Mouse (Mus musculus): Measurements from ENCODE around the gene Olfr923. TPM values are rescaled to one million over a fixed set of nuclear protein-coding genes. Genes with fewer than 3 reads are reported as not detected.

Gene Olfr923
- total RNA-seq (2014; rRNA removed): not detected in 2 replicates
- polyA plus RNA-seq (2015; fragmentation: Nextera tagmentation; extraction: Ambion mirVana): not detected in 2 replicates

DNA sequence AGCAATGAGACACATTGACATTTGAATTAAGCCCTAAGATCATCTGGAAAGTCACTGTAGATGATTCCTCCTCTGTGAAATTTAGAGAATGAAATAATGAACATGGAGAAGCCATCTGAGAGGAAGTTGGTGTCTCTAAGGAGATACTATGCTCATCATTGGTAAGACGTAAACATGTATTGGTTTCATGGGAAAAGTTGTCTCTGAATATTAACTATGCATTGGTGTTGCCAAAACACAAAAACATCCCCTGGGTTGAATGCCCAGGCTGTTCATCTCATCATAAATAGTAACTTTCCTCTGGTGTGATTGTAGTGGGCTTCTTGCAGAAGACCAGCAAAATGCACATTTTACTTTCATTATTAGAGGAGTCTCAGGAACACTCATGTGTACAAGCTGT lies at the start of gene Olfr923:
Gene Olfr923, plus strand, starts transcription at position 301 of the 400 bp plus-strand sequence.
- no peak for ATAC-seq
- DNase-seq (ENCODE audit: low spot score): no peak
- H3K9me3 ChIP-seq (ENCODE audit: low read length): no peaks in the 10 kb centered on the region
- no peak for TF ChIP-seq CTCF (IDR thresholded peaks at IDR 0.05; ENCODE audit: low read depth)
- no peaks in the 10 kb centered on the region for H3K36me3 ChIP-seq (ENCODE audit: insufficient read depth, low read length)
- no peak within 1 kb of the TSS for H3K27ac ChIP-seq
- H3K4me1 ChIP-seq (ENCODE audit: insufficient read depth, low read length): no peaks in the 10 kb centered on the region
- H3K27me3 ChIP-seq (ENCODE audit: insufficient read depth, low read length): no peaks in the 10 kb centered on the region
- H3K9ac ChIP-seq (replicated peaks; ENCODE audit: low read length): no peak within 1 kb of the TSS
- H3K4me3 ChIP-seq (ENCODE audit: low read length): no peak within 1 kb of the TSS
- no peak within 1 kb of the TSS for H3K4me2 ChIP-seq (ENCODE audit: low read depth, low read length)
- WGBS: 85% methylated on average over 1 of the region's 1 CpGs

DNA sequence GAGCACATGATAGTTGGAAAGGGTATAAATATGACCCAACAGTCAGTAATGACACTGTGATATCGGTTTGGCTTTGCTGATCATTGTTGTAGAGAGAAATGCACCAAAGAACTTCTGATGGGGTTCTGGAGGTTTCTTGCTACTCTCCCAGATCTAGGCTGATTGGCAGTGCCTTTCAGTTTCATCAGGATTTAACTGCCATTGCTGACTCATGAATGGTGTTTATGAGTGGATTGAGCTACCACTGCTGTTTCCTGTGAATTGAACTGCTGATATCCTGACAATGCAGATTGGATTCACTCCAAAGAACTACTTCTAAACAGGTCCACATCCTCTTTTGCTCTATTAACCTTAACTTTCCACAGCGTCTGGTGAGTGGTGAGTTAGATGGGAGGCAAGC lies 33.7 kb upstream of the Olfr923 start:
- H3K4me3 ChIP-seq (ENCODE audit: low read length): no peak overlapping the region
- H3K27me3 ChIP-seq (ENCODE audit: insufficient read depth, low read length): no peaks in the 10 kb centered on the region
- DNase-seq (ENCODE audit: low spot score) (no peak), ATAC-seq (no peak)
- no peaks in the 10 kb centered on the region for H3K9me3 ChIP-seq (ENCODE audit: low read length)
- H3K36me3 ChIP-seq (ENCODE audit: insufficient read depth, low read length): no peaks in the 10 kb centered on the region
- no peak overlapping the region for H3K27ac ChIP-seq
- no peak for TF ChIP-seq CTCF (IDR thresholded peaks at IDR 0.05; ENCODE audit: low read depth)
- no peak overlapping the region for H3K4me2 ChIP-seq (ENCODE audit: low read depth, low read length)
- H3K9ac ChIP-seq (replicated peaks; ENCODE audit: low read length): no peak overlapping the region
- no peaks in the 10 kb centered on the region for H3K4me1 ChIP-seq (ENCODE audit: insufficient read depth, low read length)
- WGBS: 90% methylated on average over 2 of the region's 2 CpGs

DNA sequence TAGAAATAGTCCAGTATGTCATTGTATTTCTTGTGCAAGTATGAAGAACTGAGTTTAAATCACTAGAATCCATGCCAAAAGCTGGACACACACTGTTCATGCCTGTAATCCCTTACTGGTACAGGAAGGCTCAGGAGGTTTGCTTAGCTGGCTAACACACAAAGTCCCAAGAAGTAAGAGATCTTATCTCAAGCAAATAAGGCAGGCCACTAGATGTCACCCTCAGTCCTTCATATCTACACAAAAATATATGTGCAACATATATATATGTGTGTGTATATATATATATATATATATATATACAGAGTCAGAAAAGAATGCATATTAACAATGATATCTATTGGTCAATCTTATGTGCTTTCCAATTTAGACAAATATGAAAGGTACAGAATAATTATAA lies 20.6 kb upstream of the Olfr923 start:
- ATAC-seq: 0 out of 2 replicates have a peak, but pooled peaks have one; percentile 38

DNA sequence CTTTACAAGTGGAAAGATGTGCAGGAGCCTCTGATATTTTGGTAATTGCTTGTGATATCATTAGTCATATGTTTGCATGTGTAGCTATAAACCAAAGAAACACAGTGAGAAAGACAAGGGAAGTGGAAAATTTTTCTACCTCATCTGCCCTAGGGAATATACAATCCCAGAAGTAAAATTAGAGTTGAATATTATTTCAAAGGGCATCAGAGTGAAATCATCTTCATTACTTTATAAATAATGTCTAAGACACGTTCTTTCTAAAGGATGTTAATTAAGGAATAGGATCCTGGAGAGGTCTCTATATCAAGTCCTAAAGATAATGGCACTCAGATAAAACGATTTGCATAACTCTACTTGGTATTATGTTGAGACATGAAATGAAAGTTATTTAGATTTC lies 12.0 kb upstream of the Olfr923 start, which contains the start of gene Olfr922:
Gene Olfr922, plus strand, starts transcription at position 301 of the 400 bp plus-strand sequence.
- no peak for TF ChIP-seq CTCF (IDR thresholded peaks at IDR 0.05; ENCODE audit: low read depth)
- 67% methylated on average over 2 of the region's 2 CpGs for WGBS
- no peak for ATAC-seq

More for the DNA sequence above, 20.6 kb upstream of the Olfr923 start:
- Histone ChIP-seq H3K27ac (no peak overlapping the region), H3K9me3 (ENCODE audit: low read length) (no peaks in the 10 kb centered on the region), H3K4me3 (ENCODE audit: low read length) (no peak overlapping the region), H3K4me2 (ENCODE audit: low read depth, low read length) (no peak overlapping the region), H3K27me3 (ENCODE audit: insufficient read depth, low read length) (no peaks in the 10 kb centered on the region), H3K4me1 (ENCODE audit: insufficient read depth, low read length) (no peaks in the 10 kb centered on the region), H3K36me3 (ENCODE audit: insufficient read depth, low read length) (no peaks in the 10 kb centered on the region), H3K9ac (replicated peaks; ENCODE audit: low read length) (no peak overlapping the region)
- peak; percentile 41 for TF ChIP-seq CTCF (IDR thresholded peaks at IDR 0.05; ENCODE audit: low read depth)
- DNase-seq (ENCODE audit: low spot score): peak; percentile 74

DNA sequence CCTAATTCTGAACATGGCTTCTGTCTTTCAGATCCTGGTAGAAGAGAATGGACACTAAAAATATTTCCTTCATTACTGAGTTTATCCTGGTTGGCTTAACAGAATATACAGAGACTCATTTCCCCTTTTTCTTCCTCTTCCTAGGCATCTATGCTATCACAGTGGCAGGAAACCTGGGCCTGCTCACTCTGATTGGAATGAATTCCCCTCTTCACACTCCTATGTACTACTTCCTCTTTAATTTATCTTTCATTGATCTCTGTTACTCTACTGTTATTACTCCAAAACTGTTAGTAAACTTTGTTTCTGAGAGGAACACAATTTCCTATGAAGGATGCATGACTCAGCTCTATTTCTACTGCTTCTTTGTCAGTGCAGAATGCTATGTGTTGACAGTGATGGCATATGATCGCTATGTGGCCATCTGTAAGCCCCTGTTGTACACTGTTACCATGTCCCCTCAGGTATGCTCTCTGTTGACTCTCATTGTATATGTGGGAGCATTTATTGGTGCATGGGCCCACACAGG lies 10.8 kb upstream of the Olfr923 start:
- Histone ChIP-seq H3K9ac (replicated peaks; ENCODE audit: low read length) (no peak overlapping the region), H3K4me2 (ENCODE audit: low read depth, low read length) (no peak overlapping the region), H3K27ac (no peak overlapping the region), H3K9me3 (ENCODE audit: low read length) (no peaks in the 10 kb centered on the region), H3K27me3 (ENCODE audit: insufficient read depth, low read length) (no peaks in the 10 kb centered on the region), H3K4me3 (ENCODE audit: low read length) (no peak overlapping the region), H3K4me1 (ENCODE audit: insufficient read depth, low read length) (no peaks in the 10 kb centered on the region), H3K36me3 (ENCODE audit: insufficient read depth, low read length) (no peaks in the 10 kb centered on the region)
- no peak for DNase-seq (ENCODE audit: low spot score)
- WGBS: 88% methylated on average over 1 of the region's 1 CpGs
- no peak for ATAC-seq
- no peak for TF ChIP-seq CTCF (IDR thresholded peaks at IDR 0.05; ENCODE audit: low read depth)

More for the DNA sequence above, 12.0 kb upstream of the Olfr923 start, which contains the start of gene Olfr922:
- no peak for DNase-seq (ENCODE audit: low spot score)
- Histone ChIP-seq H3K4me3 (ENCODE audit: low read length) (no peak within 1 kb of the TSS), H3K4me2 (ENCODE audit: low read depth, low read length) (no peak within 1 kb of the TSS), H3K9me3 (ENCODE audit: low read length) (no peaks in the 10 kb centered on the region), H3K36me3 (ENCODE audit: insufficient read depth, low read length) (no peaks in the 10 kb centered on the region), H3K4me1 (ENCODE audit: insufficient read depth, low read length) (no peaks in the 10 kb centered on the region), H3K27ac (no peak within 1 kb of the TSS), H3K9ac (replicated peaks; ENCODE audit: low read length) (no peak within 1 kb of the TSS), H3K27me3 (ENCODE audit: insufficient read depth, low read length) (no peaks in the 10 kb centered on the region)

DNA sequence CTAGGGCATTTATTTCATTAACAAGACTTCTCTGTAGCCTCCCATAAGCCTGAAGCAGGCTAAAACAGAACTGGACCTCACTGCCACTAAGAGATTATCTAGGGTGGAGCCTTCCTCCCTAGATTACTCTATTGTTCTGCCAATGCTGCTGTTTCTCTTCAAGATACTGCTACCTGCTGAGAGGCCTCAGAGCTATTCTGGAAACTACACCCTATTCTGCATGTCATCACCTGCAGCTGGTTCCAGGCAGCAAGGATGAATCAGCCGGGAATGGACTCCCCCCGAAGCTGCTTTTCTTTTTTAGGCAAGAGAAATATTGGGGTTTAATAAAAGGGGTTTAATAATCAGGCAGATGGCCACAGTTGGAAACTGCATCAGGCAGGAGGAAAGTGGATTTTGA lies 6.7 kb downstream of the Olfr923 start:
- no peaks in the 10 kb centered on the region for H3K4me1 ChIP-seq (ENCODE audit: insufficient read depth, low read length)

DNA sequence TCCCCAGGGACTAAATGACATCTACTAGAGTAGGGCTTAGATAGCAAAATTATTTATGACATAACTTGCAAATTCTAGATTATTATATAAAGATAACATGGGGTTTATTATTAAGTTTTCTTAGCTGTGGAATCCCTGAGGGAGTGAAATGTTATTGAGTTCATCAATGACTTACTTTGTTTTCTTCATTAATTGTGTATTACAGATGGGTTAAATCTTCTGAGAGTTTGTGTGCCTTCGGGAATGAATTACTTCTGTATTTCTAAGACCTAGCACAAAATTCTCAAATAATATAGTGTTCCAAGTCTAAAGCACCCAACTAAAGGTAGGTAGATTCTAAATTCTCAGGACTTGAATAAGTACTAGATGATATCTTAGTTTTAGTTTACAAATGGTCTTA lies 17.8 kb downstream of the Olfr923 start, which contains the start of gene Olfr924:
Gene Olfr924, plus strand, starts transcription at position 301 of the 400 bp plus-strand sequence.
- H3K27ac ChIP-seq: no peak within 1 kb of the TSS

More for the DNA sequence above, 6.7 kb downstream of the Olfr923 start:
- Histone ChIP-seq H3K36me3 (ENCODE audit: insufficient read depth, low read length) (no peaks in the 10 kb centered on the region), H3K9me3 (ENCODE audit: low read length) (no peaks in the 10 kb centered on the region), H3K27ac (no peak overlapping the region), H3K4me2 (ENCODE audit: low read depth, low read length) (no peak overlapping the region), H3K9ac (replicated peaks; ENCODE audit: low read length) (no peak overlapping the region), H3K27me3 (ENCODE audit: insufficient read depth, low read length) (no peaks in the 10 kb centered on the region), H3K4me3 (ENCODE audit: low read length) (no peak overlapping the region)
- no peak for DNase-seq (ENCODE audit: low spot score)
- no peak for TF ChIP-seq CTCF (IDR thresholded peaks at IDR 0.05; ENCODE audit: low read depth)
- WGBS: 72% methylated on average over 2 of the region's 2 CpGs
- ATAC-seq: no peak

More for the DNA sequence above, 17.8 kb downstream of the Olfr923 start, which contains the start of gene Olfr924:
- WGBS: 94% methylated on average over 1 of the region's 1 CpGs
- TF ChIP-seq CTCF (IDR thresholded peaks at IDR 0.05; ENCODE audit: low read depth): no peak
- no peak for ATAC-seq
- no peak for DNase-seq (ENCODE audit: low spot score)
- no peak within 1 kb of the TSS for H3K9ac ChIP-seq (replicated peaks; ENCODE audit: low read length)
- no peaks in the 10 kb centered on the region for H3K9me3 ChIP-seq (ENCODE audit: low read length)
- no peak within 1 kb of the TSS for H3K4me2 ChIP-seq (ENCODE audit: low read depth, low read length)
- H3K4me1 ChIP-seq (ENCODE audit: insufficient read depth, low read length): no peaks in the 10 kb centered on the region
- no peaks in the 10 kb centered on the region for H3K27me3 ChIP-seq (ENCODE audit: insufficient read depth, low read length)
- no peak within 1 kb of the TSS for H3K4me3 ChIP-seq (ENCODE audit: low read length)
- H3K36me3 ChIP-seq (ENCODE audit: insufficient read depth, low read length): no peaks in the 10 kb centered on the region
